Mouse (Mus musculus) embryonic facial prominence, embryonic 11.5 days (tissue): ENCODE results near the gene Fbrsl1. TPM values are rescaled to one million over a fixed set of nuclear protein-coding genes. Genes with fewer than 3 reads are reported as not detected.

ENCODE experiments used
- ATAC-seq: fragments of 200-750 bp; cut with Nextera tagmentation; replicated peaks from 2 replicates; pipeline ENCODE4 v1.8.0; 2017; ENCODE audit warnings: low read depth; ENCODE audit not compliant: insufficient number of reproducible peaks, low FRiP score, low TSS enrichment
- DNase-seq: peaks from one replicate; pipeline ENCODE4 v3.0.0-alpha.2; 2015; ENCODE audit warnings: low spot score
- H3K27ac ChIP-seq: fragments of 300-500 bp; sonication (generic); replicated peaks from 2 replicates; pipeline ENCODE4 v1.5.1; 2014; ENCODE audit warnings: mild to moderate bottlenecking, low read depth, low read length, control low read depth
- H3K27me3 ChIP-seq: fragments of 300-500 bp; sonication (generic); 2 replicates; pipeline ENCODE4 v1.6.1; 2014; ENCODE audit warnings: mild to moderate bottlenecking, low read length, moderate library complexity, mixed read lengths; ENCODE audit not compliant: control insufficient read depth, insufficient read depth
- H3K36me3 ChIP-seq: fragments of 300-500 bp; sonication (generic); replicated peaks from 2 replicates; pipeline ENCODE4 v1.6.1; 2014; ENCODE audit warnings: low read depth, mild to moderate bottlenecking, low read length, moderate library complexity, mixed read lengths; ENCODE audit not compliant: control insufficient read depth, insufficient read depth
- H3K4me1 ChIP-seq: fragments of 300-500 bp; sonication (generic); 2 replicates; pipeline ENCODE4 v1.6.1; 2014; ENCODE audit warnings: low read length, mixed read lengths; ENCODE audit not compliant: control insufficient read depth, insufficient read depth
- H3K4me2 ChIP-seq: fragments of 300-500 bp; sonication (generic); 2 replicates; pipeline ENCODE4 v1.6.1; 2014; ENCODE audit warnings: low read depth, mild to moderate bottlenecking, control low read depth, low read length, moderate library complexity
- H3K4me3 ChIP-seq: fragments of 300-500 bp; sonication (generic); 2 replicates; pipeline ENCODE4 v1.5.1; 2014; ENCODE audit warnings: low read depth, low read length, control low read depth
- H3K9ac ChIP-seq: fragments of 300-500 bp; sonication (generic); replicated peaks from 2 replicates; pipeline ENCODE4 v1.6.1; 2014; ENCODE audit warnings: mild to moderate bottlenecking, control low read depth, low read length
- H3K9me3 ChIP-seq: fragments of 300-500 bp; sonication (generic); replicated peaks from 2 replicates; pipeline ENCODE4 v1.6.1; 2016; ENCODE audit warnings: mild to moderate bottlenecking, low read length, inconsistent platforms, mixed read lengths; ENCODE audit not compliant: control insufficient read depth
- WGBS: fragments of 180-500 bp; shearing (Covaris S2); extraction: QIAGEN DNeasy Blood & Tissue Kit; methylation state at CpG from one replicate; pipeline ENCODE4 v1.1.7; 2014; 5-methylcytosine and 5-hydroxymethylcytosine counted together
- polyA plus RNA-seq: library from polyadenylated mRNA; unstranded; fragments of >200 nt; fragmentation: Nextera tagmentation; extraction: Ambion mirVana; gene quantifications from 2 replicates; pipeline ENCODE4 v1.2.1, GENCODE M21; 2014

The Fbrsl1 gene
- polyA plus RNA-seq, 1 experiment from 2014 or later = 14.5 TPM

DNA sequence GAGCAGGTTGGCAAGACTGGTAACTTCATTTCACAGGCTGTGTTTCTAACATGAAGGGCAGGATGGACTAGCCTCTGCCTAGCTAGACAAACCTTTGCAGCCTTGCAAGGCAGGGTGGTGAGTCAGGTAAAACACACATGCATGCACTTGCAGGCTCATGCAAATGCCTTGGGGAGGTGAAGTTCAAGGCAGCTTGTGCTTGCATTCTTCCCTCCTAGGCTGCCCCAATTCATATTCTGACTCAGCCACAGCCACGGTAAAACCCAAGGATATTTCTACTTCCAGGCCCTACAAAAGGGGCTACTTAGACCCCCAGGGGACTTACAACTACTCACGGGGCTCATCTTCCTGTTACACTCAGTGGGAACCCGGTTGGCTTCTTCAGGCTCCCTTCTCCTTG is 20.0 kb downstream of the Fbrsl1 start:
- Histone ChIP-seq H3K36me3 (peaks cover 7% of the 10 kb centered on the region), H3K27me3 (no peaks in the 10 kb centered on the region), H3K4me3 (no peak overlapping the region), H3K9me3 (no peaks in the 10 kb centered on the region), H3K9ac (no peak overlapping the region), H3K27ac (no peak overlapping the region), H3K4me1 (no peaks in the 10 kb centered on the region), H3K4me2 (no peak overlapping the region)
- 77% methylated on average over 3 of the region's 3 CpGs for WGBS
- ATAC-seq = no peak
- no peak for DNase-seq

DNA sequence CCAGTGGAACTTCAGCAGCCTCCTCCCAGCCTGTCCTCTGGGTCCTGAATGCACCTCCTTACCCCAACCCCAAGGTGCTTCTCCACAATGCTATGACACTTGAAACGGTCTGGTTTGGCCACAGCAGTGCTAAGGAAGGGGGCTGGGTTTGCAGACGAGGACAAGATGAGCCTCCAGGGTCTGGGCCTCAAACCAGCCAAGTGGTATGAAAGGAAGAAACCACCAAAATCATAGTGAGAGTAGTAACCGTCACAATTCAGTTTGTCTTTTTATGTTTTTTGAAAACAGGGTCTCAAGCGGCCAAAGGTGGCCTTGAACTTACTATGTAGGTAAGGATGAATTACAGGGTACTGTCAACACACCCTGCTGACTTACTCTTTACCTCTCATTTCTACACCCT is 23.1 kb downstream of the Fbrsl1 start:
- Histone ChIP-seq H3K4me1 (no peaks in the 10 kb centered on the region), H3K4me2 (no peak overlapping the region), H3K27ac (no peak overlapping the region), H3K9me3 (no peaks in the 10 kb centered on the region), H3K36me3 (no peaks in the 10 kb centered on the region), H3K4me3 (no peak overlapping the region), H3K9ac (no peak overlapping the region), H3K27me3 (no peaks in the 10 kb centered on the region)
- 77% methylated on average over 4 of the region's 4 CpGs for WGBS
- ATAC-seq (no peak), DNase-seq (no peak)

DNA sequence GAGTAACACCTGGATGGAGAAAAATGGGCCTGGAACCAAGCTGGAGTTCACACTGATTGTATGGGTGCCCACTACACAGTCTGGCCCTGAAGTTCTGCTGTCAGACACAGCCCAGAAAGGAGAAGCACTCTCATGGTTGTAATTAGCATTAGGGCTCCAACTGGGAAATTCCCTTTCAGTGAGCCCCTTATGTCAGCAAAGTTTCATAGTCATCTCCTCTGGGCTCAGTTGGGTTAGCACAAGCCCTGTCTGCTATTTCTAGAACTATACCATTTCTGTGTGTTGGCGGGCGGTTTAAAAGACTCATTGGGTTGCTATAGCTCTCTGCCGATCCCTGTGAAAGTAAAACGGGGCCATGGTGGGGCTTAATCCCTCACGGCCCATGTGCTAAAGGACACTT is 24.1 kb downstream of the Fbrsl1 start:
- H3K27me3 ChIP-seq = no peaks in the 10 kb centered on the region
- H3K36me3 ChIP-seq = no peaks in the 10 kb centered on the region
- no peaks in the 10 kb centered on the region for H3K9me3 ChIP-seq
- H3K4me1 ChIP-seq = no peaks in the 10 kb centered on the region
- H3K27ac ChIP-seq = no peak overlapping the region
- ATAC-seq = no peak
- 86% methylated on average over 5 of the region's 5 CpGs for WGBS
- H3K4me2 ChIP-seq = no peak overlapping the region
- no peak for DNase-seq
- no peak overlapping the region for H3K9ac ChIP-seq
- H3K4me3 ChIP-seq = no peak overlapping the region

DNA sequence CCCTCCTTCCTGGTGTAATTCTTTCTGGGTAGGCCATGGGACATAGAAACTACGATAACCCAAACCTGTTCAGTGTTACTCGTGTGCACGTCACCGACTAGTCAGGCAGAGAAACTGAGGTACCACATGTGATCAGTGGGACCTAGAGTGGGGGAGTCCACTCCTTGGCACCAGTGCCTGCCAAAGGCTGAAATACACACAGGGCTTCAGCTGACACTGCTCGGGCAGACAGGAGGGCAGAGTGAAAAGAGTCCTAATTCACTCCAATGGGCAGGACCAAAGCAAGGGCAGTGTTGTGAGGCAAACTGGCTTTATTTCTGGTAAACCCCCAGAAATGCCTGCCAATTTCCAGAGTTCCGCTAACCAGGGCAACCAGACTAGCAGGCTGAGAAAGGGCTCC is 26.9 kb downstream of the Fbrsl1 start:
- Histone ChIP-seq H3K27ac (no peak overlapping the region), H3K9ac (no peak overlapping the region), H3K4me3 (no peak overlapping the region), H3K4me2 (no peak overlapping the region), H3K36me3 (no peaks in the 10 kb centered on the region), H3K27me3 (no peaks in the 10 kb centered on the region), H3K4me1 (no peaks in the 10 kb centered on the region; the same call in 1 of the 2 replicates), H3K9me3 (no peaks in the 10 kb centered on the region)
- 94% methylated on average over 6 of the region's 6 CpGs for WGBS
- ATAC-seq = no peak
- DNase-seq = no peak

DNA sequence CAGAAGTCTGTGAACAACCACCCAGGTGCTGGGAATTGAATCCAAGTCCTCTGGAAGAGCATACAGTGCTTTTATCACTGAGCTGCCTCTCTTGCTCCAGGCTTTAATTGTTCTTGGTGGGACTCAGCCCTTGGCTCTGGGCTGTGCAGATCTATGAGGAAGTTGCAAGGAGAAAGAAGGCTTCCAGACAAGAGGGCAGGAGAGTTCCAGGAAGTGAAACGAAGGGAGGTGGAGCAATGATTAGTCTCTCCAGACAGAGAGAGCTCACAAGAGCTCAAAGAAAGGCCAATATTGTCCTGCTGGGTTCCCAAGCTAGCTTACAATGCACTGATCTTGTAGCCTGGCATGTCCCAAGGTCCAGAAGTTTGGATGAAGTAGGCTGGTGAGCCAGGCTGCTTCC is 27.4 kb downstream of the Fbrsl1 start:
- Histone ChIP-seq H3K4me3 (no peak overlapping the region), H3K27me3 (no peaks in the 10 kb centered on the region), H3K27ac (no peak overlapping the region), H3K9ac (no peak overlapping the region), H3K4me2 (no peak overlapping the region), H3K36me3 (no peaks in the 10 kb centered on the region), H3K4me1 (no peaks in the 10 kb centered on the region; the same call in 1 of the 2 replicates), H3K9me3 (no peaks in the 10 kb centered on the region)
- DNase-seq = no peak
- 45% methylated on average over 1 of the region's 1 CpGs for WGBS
- no peak for ATAC-seq

DNA sequence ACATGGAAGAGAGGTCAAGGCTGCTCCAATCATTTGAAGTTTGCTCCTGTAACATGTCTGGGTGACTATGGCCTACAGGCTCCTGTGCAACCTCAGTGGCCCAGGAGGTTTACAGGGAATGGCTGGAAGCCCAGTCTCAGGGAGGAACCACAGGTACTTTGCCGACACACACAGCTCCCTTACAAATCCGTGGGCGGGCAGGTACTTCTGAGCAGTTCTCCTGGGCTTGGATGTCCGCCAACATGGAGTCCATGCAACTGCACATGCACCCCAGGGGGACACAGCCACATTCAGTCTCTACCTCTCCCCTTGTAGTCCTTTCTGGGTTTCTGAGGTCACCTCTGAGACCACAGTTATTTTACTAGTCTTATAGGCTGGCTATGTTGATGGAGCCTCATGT is 28.1 kb downstream of the Fbrsl1 start:
- H3K27ac ChIP-seq = no peak overlapping the region
- H3K4me1 ChIP-seq = no peaks in the 10 kb centered on the region; the same call in 1 of the 2 replicates
- ATAC-seq = no peak
- H3K4me2 ChIP-seq = no peak overlapping the region
- H3K4me3 ChIP-seq = no peak overlapping the region
- no peaks in the 10 kb centered on the region; the same call in 1 of the 2 replicates for H3K36me3 ChIP-seq
- no peaks in the 10 kb centered on the region for H3K9me3 ChIP-seq
- DNase-seq = no peak
- H3K9ac ChIP-seq = no peak overlapping the region
- WGBS = 95% methylated on average over 4 of the region's 4 CpGs
- H3K27me3 ChIP-seq = no peaks in the 10 kb centered on the region

DNA sequence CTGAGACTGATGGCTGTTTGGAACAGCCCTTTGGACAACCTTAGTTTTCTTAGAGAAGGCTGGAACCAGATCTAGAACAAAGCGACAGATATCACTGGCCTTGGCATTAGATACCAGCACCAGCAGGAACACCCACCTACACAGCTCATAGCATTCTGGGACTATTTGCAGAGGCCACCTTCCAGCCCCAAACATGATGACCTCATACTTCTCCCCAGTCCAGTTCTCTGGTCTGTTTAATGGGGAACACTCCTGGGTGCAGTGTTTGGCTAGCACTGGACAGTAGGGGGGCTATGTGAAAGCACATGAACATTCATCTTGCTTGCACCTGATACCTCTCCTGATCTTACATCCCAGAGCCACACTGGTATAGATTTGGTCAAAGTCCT is 29.8 kb downstream of the Fbrsl1 start:
- no peaks in the 10 kb centered on the region; the same call in 1 of the 2 replicates for H3K4me1 ChIP-seq
- H3K4me2 ChIP-seq = no peak overlapping the region
- no peak overlapping the region for H3K9ac ChIP-seq
- 88% methylated on average over 1 of the region's 1 CpGs for WGBS
- H3K27ac ChIP-seq = no peak overlapping the region
- no peaks in the 10 kb centered on the region for H3K9me3 ChIP-seq
- no peak for ATAC-seq
- H3K27me3 ChIP-seq = no peaks in the 10 kb centered on the region
- H3K4me3 ChIP-seq = no peak overlapping the region
- no peak for DNase-seq
- H3K36me3 ChIP-seq = no peaks in the 10 kb centered on the region; the same call in 1 of the 2 replicates

DNA sequence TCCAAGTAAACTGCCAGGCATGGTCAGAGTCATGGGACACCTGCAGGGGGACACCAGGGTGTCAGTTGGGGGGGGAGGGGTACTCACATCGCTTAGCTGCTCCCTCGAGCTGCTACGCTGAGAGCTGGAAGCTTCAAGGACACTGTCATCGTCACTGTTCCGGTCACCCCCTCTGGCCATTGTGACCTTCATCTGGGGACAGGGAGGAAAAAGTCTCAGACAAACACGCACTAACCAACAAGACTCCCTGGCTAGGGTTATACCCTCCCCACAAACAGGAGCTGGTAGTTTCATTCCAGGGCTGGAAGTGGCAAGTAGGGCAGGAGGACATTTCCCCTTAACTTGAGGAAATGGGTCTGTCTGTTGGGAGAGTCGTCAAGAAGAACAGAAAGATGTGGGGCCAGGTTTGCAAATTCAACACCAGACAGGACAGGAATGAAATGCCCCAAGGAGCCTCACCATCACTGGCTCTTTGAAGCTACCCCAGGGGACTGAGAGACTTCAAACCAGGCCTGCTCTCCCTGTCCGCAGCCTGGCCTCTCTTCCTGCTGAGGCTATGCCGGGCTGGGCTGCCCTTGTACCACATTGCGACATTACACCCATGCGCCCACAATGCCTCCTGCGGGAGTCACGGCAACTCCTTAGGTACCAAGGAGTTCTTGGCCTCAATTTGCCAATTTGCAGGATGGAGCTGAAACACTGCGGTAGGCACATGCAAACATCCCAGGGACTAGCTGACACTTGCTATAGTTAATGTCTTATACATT is 30.4 kb downstream of the Fbrsl1 start:
- WGBS = 51% methylated on average over 14 of the region's 14 CpGs
- no peaks in the 10 kb centered on the region; the same call in 1 of the 2 replicates for H3K36me3 ChIP-seq
- no peaks in the 10 kb centered on the region for H3K27me3 ChIP-seq
- DNase-seq (no peak), ATAC-seq (no peak)
- H3K4me2 ChIP-seq = no peak overlapping the region
- H3K4me3 ChIP-seq = no peak overlapping the region
- H3K27ac ChIP-seq = no peak overlapping the region
- H3K9ac ChIP-seq = no peak overlapping the region
- no peaks in the 10 kb centered on the region for H3K9me3 ChIP-seq
- H3K4me1 ChIP-seq = no peaks in the 10 kb centered on the region; the same call in 1 of the 2 replicates
